Mouse (Mus musculus) ES-Bruce4 (cell line): ENCODE results near the gene Cpsf3. TPM values are rescaled to one million over a fixed set of nuclear protein-coding genes. Genes with fewer than 3 reads are reported as not detected.

Source experiments
- H3K27ac ChIP-seq: 2 replicates; pipeline ENCODE4 v1.5.1; 2012; ENCODE audit warnings: low read length, inconsistent platforms; ENCODE audit not compliant: insufficient read depth
- H3K27me3 ChIP-seq: 2 replicates; pipeline ENCODE4 v1.6.1; 2012; ENCODE audit warnings: mild to moderate bottlenecking, low read length, inconsistent platforms; ENCODE audit not compliant: control insufficient read depth, poor library complexity, insufficient read depth, severe bottlenecking
- H3K36me3 ChIP-seq: 2 replicates; pipeline ENCODE4 v1.6.1; 2012; ENCODE audit warnings: inconsistent platforms, mild to moderate bottlenecking, low read length, moderate library complexity; ENCODE audit not compliant: control insufficient read depth, poor library complexity, insufficient read depth, severe bottlenecking
- H3K4me1 ChIP-seq: one replicate; pipeline ENCODE4 v1.8.1; 2011; ENCODE audit warnings: low read length; ENCODE audit not compliant: control insufficient read depth, insufficient read depth
- H3K4me3 ChIP-seq: 2 replicates; pipeline ENCODE4 v1.5.1; 2011; ENCODE audit warnings: low read depth, mild to moderate bottlenecking, low read length
- H3K9ac ChIP-seq: 2 replicates; pipeline ENCODE4 v1.6.1; 2012; ENCODE audit warnings: low read depth, mild to moderate bottlenecking, inconsistent platforms; ENCODE audit not compliant: poor library complexity, severe bottlenecking
- H3K9me3 ChIP-seq: replicated peaks from 2 replicates; pipeline ENCODE4 v1.6.1; 2012; ENCODE audit warnings: mild to moderate bottlenecking, low read length, inconsistent platforms; ENCODE audit not compliant: control insufficient read depth, poor library complexity, insufficient read depth, severe bottlenecking
- CTCF ChIP-seq: IDR thresholded peaks from one replicate; pipeline ENCODE4 v1.8.1; 2011; ENCODE audit warnings: low read depth, low read length
- EP300 ChIP-seq: IDR thresholded peaks from 2 replicates; pipeline ENCODE4 v1.6.1; 2011; ENCODE audit warnings: low read depth, low read length; ENCODE audit not compliant: insufficient read depth
- POLR2A ChIP-seq: IDR thresholded peaks from one replicate; pipeline ENCODE4 v1.8.1; 2011; ENCODE audit warnings: low read length; ENCODE audit not compliant: insufficient read depth
- polyA plus RNA-seq: library from polyadenylated mRNA; stranded (reverse); fragments of >200 nt; gene quantifications from 2 replicates; pipeline ENCODE4 v1.2.4, GENCODE M21; 2011; ENCODE audit warnings: low read depth; ENCODE audit not compliant: missing spikeins, insufficient read depth, insufficient read length

The Cpsf3 gene
- polyA plus RNA-seq, 1 experiment = 123 TPM

GRCm38 (mm10) chr12:21350113-21350876, 65.1 kb downstream of the Cpsf3 start:
- no peak overlapping the region for H3K9ac ChIP-seq
- no peak for TF ChIP-seq EP300
- no peak for TF ChIP-seq POLR2A
- TF ChIP-seq CTCF = no peak

GRCm38 (mm10) chr12:21353681-21354080, 68.5 kb downstream of the Cpsf3 start:
- Histone ChIP-seq H3K9ac (no peak overlapping the region), H3K27me3 (no peaks in the 10 kb centered on the region), H3K4me3 (no peak overlapping the region), H3K36me3 (peaks cover 19% of the 10 kb centered on the region), H3K9me3 (peaks cover 23% of the 10 kb centered on the region), H3K4me1 (peaks cover 2% of the 10 kb centered on the region), H3K27ac (no peak overlapping the region)
- no peak for TF ChIP-seq POLR2A

More at GRCm38 (mm10) chr12:21350113-21350876, 65.1 kb downstream of the Cpsf3 start:
- no peak overlapping the region for H3K27ac ChIP-seq
- H3K4me1 ChIP-seq = no peaks in the 10 kb centered on the region
- H3K4me3 ChIP-seq = no peak overlapping the region
- no peaks in the 10 kb centered on the region for H3K27me3 ChIP-seq
- peaks cover 27% of the 10 kb centered on the region for H3K36me3 ChIP-seq
- H3K9me3 ChIP-seq = peaks cover 23% of the 10 kb centered on the region

- Histone ChIP-seq H3K4me1 (no peaks in the 10 kb centered on the region), H3K9ac (no peak overlapping the region), H3K4me3 (no peak overlapping the region), H3K36me3 (peaks cover under 1% of the 10 kb centered on the region; the same call in 1 of the 2 replicates), H3K27me3 (no peaks in the 10 kb centered on the region), H3K9me3 (no peaks in the 10 kb centered on the region), H3K27ac (no peak overlapping the region)
- no peak for TF ChIP-seq CTCF
- no peak for TF ChIP-seq EP300
- no peak for TF ChIP-seq POLR2A
Measured at GRCm38 (mm10) chr12:21362686-21363085, 77.5 kb downstream of the Cpsf3 start.

GRCm38 (mm10) chr12:21363195-21363594, 78.0 kb downstream of the Cpsf3 start:
- TF ChIP-seq EP300 (no peak), POLR2A (no peak), CTCF (no peak)
- Histone ChIP-seq H3K9me3 (no peaks in the 10 kb centered on the region), H3K27me3 (no peaks in the 10 kb centered on the region), H3K9ac (no peak overlapping the region), H3K27ac (no peak overlapping the region), H3K4me1 (no peaks in the 10 kb centered on the region), H3K36me3 (no peaks in the 10 kb centered on the region; the same call in 1 of the 2 replicates), H3K4me3 (no peak overlapping the region)

Other genes with a start within 250 kb of the Cpsf3 start
- 21.1 and 22.5 TPM in 2 replicates for gene Itgb1bp1, start 893 bp downstream of the Cpsf3 start, polyA plus RNA-seq
- gene Iah1, start 31.0 kb downstream of the Cpsf3 start, polyA plus RNA-seq = 30.0 and 32.5 TPM in 2 replicates
- gene Adam17, start 88.2 kb downstream of the Cpsf3 start, polyA plus RNA-seq = 36.4 and 37.0 TPM in 2 replicates
- 384 and 400 TPM in 2 replicates for gene Ywhaq, start 132.2 kb downstream of the Cpsf3 start, polyA plus RNA-seq